Mouse (Mus musculus) midbrain, embryonic 16.5 days (tissue): ENCODE measurements at regions not wholly inside any gene's neighbourhood (a gene's known extent, or its start where the extent isn't known, plus 50 kb on each side); places are given as distances from the start of the nearest gene placed in this dataset.

Experiments used
- ATAC-seq: fragments of 200-750 bp; cut with Nextera tagmentation; 2 replicates; pipeline ENCODE4 v1.8.0; 2017; ENCODE audit warnings: moderate TSS enrichment
- H3K27ac ChIP-seq: fragments of 300-500 bp; sonication (generic); 2 replicates; pipeline ENCODE4 v1.5.1; 2014; ENCODE audit warnings: mild to moderate bottlenecking, low read length, mixed read lengths
- H3K27me3 ChIP-seq: fragments of 300-500 bp; sonication (generic); 2 replicates; pipeline ENCODE4 v1.6.1; 2014; ENCODE audit warnings: low read depth, low read length, mixed read lengths; ENCODE audit not compliant: control insufficient read depth, insufficient read depth
- H3K36me3 ChIP-seq: fragments of 300-500 bp; sonication (generic); 2 replicates; pipeline ENCODE4 v1.6.1; 2014; ENCODE audit warnings: mild to moderate bottlenecking, low read length, moderate library complexity, mixed read lengths; ENCODE audit not compliant: control insufficient read depth, insufficient read depth
- H3K4me1 ChIP-seq: fragments of 300-500 bp; sonication (generic); 2 replicates; pipeline ENCODE4 v1.6.1; 2014; ENCODE audit warnings: mild to moderate bottlenecking, low read length, mixed read lengths; ENCODE audit not compliant: control insufficient read depth, insufficient read depth
- H3K4me2 ChIP-seq: fragments of 300-500 bp; sonication (generic); 2 replicates; pipeline ENCODE4 v1.6.1; 2014; ENCODE audit warnings: mild to moderate bottlenecking, low read length, mixed read lengths
- H3K4me3 ChIP-seq: fragments of 300-500 bp; sonication (generic); 2 replicates; pipeline ENCODE4 v1.5.1; 2014; ENCODE audit warnings: low read depth, mild to moderate bottlenecking, low read length, moderate library complexity, mixed read lengths
- H3K9ac ChIP-seq: fragments of 300-500 bp; sonication (generic); 2 replicates; pipeline ENCODE4 v1.6.1; 2014; ENCODE audit warnings: low read depth, low read length, mixed read lengths
- H3K9me3 ChIP-seq: fragments of 300-500 bp; sonication (generic); replicated peaks from 2 replicates; pipeline ENCODE4 v1.6.1; 2014; ENCODE audit warnings: mild to moderate bottlenecking, low read length, mixed read lengths; ENCODE audit not compliant: control insufficient read depth, poor library complexity, severe bottlenecking
- WGBS: fragments of 180-500 bp; shearing (Covaris S2); extraction: QIAGEN DNeasy Blood & Tissue Kit; methylation state at CpG from one replicate; pipeline ENCODE4 v1.1.7; 2014; 5-methylcytosine and 5-hydroxymethylcytosine counted together

- WGBS: 86% methylated on average over 4 of the region's 4 CpGs
- Histone ChIP-seq H3K27me3 (no peaks in the 10 kb centered on the region; the same call in 1 of the 2 replicates), H3K36me3 (no peaks in the 10 kb centered on the region), H3K27ac (no peak overlapping the region), H3K4me3 (no peak overlapping the region), H3K9me3 (no peaks in the 10 kb centered on the region), H3K4me2 (no peak overlapping the region), H3K9ac (no peak overlapping the region), H3K4me1 (no peaks in the 10 kb centered on the region)
- no peak for ATAC-seq
Measured at GRCm38 (mm10) chr11:63211501-63211900, 82.7 kb downstream of the Pmp22 start.

DNA sequence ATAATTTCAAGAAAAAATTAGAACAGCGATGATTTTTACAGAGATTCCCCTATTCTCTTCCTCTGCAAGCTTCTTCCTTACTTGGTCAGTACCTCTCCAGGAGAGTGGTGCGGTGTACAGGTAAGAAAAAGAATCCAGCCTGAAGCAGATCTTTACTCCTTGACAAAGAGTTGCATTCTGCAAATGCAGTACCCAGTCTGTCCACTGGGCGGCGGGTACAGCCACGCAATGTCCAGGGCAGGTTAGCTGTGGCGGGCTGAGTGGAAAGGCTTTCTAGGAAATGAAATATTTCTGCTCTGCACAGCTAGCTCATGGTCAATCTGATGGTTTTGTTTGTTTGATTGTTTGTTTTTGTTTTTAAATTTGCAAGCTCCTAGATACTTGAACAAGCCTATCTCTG, 84.3 kb downstream of the Pmp22 start:
- ATAC-seq: 0 out of 2 replicates have a peak, but pooled peaks have one; percentile 56
- WGBS: 12% methylated on average over 6 of the region's 6 CpGs
- H3K4me2 ChIP-seq: no peak overlapping the region
- H3K4me1 ChIP-seq: no peaks in the 10 kb centered on the region
- no peak overlapping the region for H3K27ac ChIP-seq
- no peak overlapping the region for H3K4me3 ChIP-seq
- no peaks in the 10 kb centered on the region for H3K9me3 ChIP-seq
- no peaks in the 10 kb centered on the region; the same call in 1 of the 2 replicates for H3K27me3 ChIP-seq
- no peaks in the 10 kb centered on the region for H3K36me3 ChIP-seq
- H3K9ac ChIP-seq: no peak overlapping the region

DNA sequence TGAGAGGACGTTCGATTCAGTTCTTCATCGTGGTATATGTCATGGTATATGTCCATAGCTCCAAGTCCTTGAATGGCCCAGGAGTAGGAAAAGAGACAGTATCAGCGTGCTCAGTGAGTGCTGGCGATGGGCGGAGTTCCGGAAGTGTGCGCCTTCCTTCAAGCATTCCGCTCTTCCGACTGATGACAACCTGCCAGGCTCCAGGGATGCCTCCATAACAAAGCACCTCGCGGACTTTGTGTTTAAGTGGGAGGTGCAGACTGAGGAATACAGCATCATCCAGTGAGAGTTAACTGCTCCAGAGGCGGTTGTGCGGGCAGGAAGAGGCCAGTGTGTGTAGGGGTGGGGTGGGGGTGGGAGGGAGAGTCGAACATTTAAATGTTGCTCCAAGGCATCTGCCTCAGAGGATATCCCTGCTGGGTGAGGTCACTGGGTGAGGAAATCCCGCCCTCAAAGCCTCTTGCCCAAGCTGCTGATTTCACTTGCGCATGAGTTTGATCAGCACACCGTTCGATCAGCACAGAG, 85.2 kb downstream of the Pmp22 start:
- Histone ChIP-seq H3K4me2 (peak overlapping the region; percentile 8), H3K27ac (no peak overlapping the region), H3K36me3 (no peaks in the 10 kb centered on the region), H3K9me3 (no peaks in the 10 kb centered on the region), H3K4me3 (no peak overlapping the region), H3K27me3 (no peaks in the 10 kb centered on the region; the same call in 1 of the 2 replicates), H3K4me1 (no peaks in the 10 kb centered on the region), H3K9ac (no peak overlapping the region)
- ATAC-seq: no peak
- WGBS: 55% methylated on average over 18 of the region's 19 CpGs

GRCm38 (mm10) chr11:63215993-63216392, 87.2 kb downstream of the Pmp22 start:
- H3K4me2 ChIP-seq: no peak overlapping the region
- H3K4me3 ChIP-seq: no peak overlapping the region
- H3K27ac ChIP-seq: no peak overlapping the region
- H3K4me1 ChIP-seq: no peaks in the 10 kb centered on the region
- WGBS: 91% methylated on average over 2 of the region's 2 CpGs
- H3K36me3 ChIP-seq: no peaks in the 10 kb centered on the region
- no peaks in the 10 kb centered on the region for H3K9me3 ChIP-seq
- no peak overlapping the region for H3K9ac ChIP-seq
- no peak for ATAC-seq
- no peaks in the 10 kb centered on the region; the same call in 1 of the 2 replicates for H3K27me3 ChIP-seq

GRCm38 (mm10) chr11:63217049-63217448, 88.3 kb downstream of the Pmp22 start:
- Histone ChIP-seq H3K36me3 (no peaks in the 10 kb centered on the region), H3K27ac (no peak overlapping the region), H3K4me1 (no peaks in the 10 kb centered on the region), H3K4me3 (no peak overlapping the region), H3K27me3 (no peaks in the 10 kb centered on the region; the same call in 1 of the 2 replicates), H3K9ac (no peak overlapping the region), H3K9me3 (no peaks in the 10 kb centered on the region), H3K4me2 (no peak overlapping the region)
- WGBS: 68% methylated on average over 3 of the region's 3 CpGs
- ATAC-seq: no peak

- H3K27me3 ChIP-seq: no peaks in the 10 kb centered on the region
- ATAC-seq: no peak
- 97% methylated on average over 3 of the region's 3 CpGs for WGBS
- no peaks in the 10 kb centered on the region for H3K36me3 ChIP-seq
- H3K4me1 ChIP-seq: no peaks in the 10 kb centered on the region
- no peak overlapping the region for H3K9ac ChIP-seq
- H3K4me2 ChIP-seq: no peak overlapping the region
- H3K4me3 ChIP-seq: no peak overlapping the region
- no peaks in the 10 kb centered on the region for H3K9me3 ChIP-seq
- H3K27ac ChIP-seq: no peak overlapping the region
Measured at GRCm38 (mm10) chr11:63226471-63226870, 97.7 kb downstream of the Pmp22 start.

DNA sequence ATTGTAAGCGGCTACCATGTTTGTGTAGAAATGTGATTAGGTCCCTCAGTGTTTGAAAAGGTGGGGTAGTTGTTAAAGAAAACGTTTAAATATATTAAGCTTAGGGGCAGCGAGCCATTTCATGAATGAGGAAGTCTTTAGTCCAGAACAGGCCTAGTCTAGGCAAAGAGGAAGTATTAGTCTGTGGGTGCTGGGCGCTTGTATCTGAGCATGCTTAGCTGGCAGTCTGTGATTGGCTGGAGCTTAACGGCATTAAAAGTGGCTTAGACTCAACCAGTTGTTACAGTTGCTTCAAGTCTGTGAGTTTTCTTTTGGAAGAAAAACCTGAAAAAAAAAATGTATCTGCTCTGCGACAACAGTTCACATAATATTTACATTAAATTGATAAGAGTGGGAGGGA, 102.0 kb downstream of the Pmp22 start:
- no peak for ATAC-seq
- no peaks in the 10 kb centered on the region for H3K9me3 ChIP-seq
- no peaks in the 10 kb centered on the region for H3K27me3 ChIP-seq
- WGBS: 89% methylated on average over 6 of the region's 6 CpGs
- no peaks in the 10 kb centered on the region for H3K4me1 ChIP-seq
- no peak overlapping the region for H3K27ac ChIP-seq
- no peaks in the 10 kb centered on the region for H3K36me3 ChIP-seq
- H3K4me2 ChIP-seq: no peak overlapping the region
- no peak overlapping the region for H3K9ac ChIP-seq
- H3K4me3 ChIP-seq: no peak overlapping the region

DNA sequence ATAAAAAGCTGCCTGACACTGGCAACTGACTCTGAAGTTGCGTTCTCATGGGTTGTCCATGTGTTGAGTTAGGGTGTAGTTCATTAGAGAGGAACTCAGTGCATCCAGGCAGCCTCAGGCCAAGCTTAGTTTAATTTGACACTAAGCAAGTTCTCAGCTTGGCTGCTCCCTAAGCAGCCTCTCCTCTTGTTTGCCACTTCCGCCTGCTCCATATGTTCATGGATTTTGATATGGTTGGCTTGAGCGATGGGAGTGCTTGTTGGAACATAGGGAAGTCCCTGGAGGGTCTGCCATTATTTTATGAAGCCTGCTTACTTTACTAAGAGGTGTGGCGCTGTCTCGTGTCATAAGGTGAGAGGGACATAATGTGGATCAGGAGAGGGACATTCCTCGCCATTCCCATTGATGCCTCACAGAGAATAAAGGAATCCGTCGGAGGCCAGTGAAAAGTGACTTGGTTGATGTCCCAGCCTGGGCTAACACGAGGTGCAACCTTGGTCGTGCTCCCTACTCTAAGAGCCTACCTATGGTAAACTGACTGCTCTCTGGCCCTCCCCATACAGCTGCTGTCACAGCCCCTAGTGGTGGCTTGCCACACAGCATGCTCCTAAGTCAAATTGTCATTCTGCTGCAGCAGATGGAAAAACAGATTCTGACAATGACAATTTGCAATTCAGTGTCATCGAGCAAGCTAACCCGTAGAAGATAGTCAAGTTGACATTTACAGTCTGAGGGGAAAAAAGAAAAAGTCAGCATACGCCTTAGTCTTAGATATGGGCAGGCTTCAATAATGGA, 104.6 kb downstream of the Pmp22 start:
- ATAC-seq: no peak
- H3K36me3 ChIP-seq: no peaks in the 10 kb centered on the region
- 84% methylated on average over 13 of the region's 13 CpGs for WGBS
- no peak overlapping the region for H3K27ac ChIP-seq
- H3K27me3 ChIP-seq: no peaks in the 10 kb centered on the region
- no peak overlapping the region for H3K4me3 ChIP-seq
- no peaks in the 10 kb centered on the region for H3K4me1 ChIP-seq
- H3K9ac ChIP-seq: no peak overlapping the region
- H3K4me2 ChIP-seq: no peak overlapping the region
- H3K9me3 ChIP-seq: no peaks in the 10 kb centered on the region

DNA sequence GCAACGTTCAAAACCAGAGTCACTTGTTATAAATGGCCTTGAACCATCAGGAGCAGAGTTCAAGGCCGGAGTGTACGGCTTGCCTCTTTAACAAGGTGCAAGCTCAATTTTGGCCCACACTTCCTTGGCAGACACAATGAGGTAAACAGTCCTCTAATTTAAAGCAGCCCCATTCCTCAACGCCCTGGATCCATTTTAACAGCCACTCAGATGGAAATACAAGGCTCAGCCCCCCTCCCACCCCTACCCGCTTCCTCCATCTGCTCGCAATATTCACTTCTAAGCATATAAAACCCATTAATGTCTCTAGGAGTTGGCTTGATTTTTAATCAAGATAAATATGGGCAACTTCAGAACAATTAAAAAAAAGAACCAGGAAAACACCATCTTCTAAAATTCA, 105.7 kb downstream of the Pmp22 start:
- no peaks in the 10 kb centered on the region for H3K36me3 ChIP-seq
- H3K4me1 ChIP-seq: no peaks in the 10 kb centered on the region
- H3K9ac ChIP-seq: no peak overlapping the region
- no peak overlapping the region for H3K4me3 ChIP-seq
- 83% methylated on average over 6 of the region's 6 CpGs for WGBS
- no peak overlapping the region for H3K27ac ChIP-seq
- H3K9me3 ChIP-seq: no peaks in the 10 kb centered on the region
- no peak for ATAC-seq
- H3K27me3 ChIP-seq: no peaks in the 10 kb centered on the region
- H3K4me2 ChIP-seq: no peak overlapping the region
